Mouse (Mus musculus) lung, adult 2 months (tissue): Measurements from ENCODE around the gene Sez6l. TPM values are rescaled to one million over a fixed set of nuclear protein-coding genes. Genes with fewer than 3 reads are reported as not detected.

Source experiments
- DNase-seq: peaks from one replicate; pipeline ENCODE4 v3.0.0; 2022
- H3K4me1 ChIP-seq: fragments of 200-500 bp; 2 replicates; pipeline ENCODE4 v1.6.1; 2011; ENCODE audit warnings: low read length; ENCODE audit not compliant: control insufficient read depth, insufficient read depth
- H3K4me3 ChIP-seq: fragments of 200-500 bp; replicated peaks from 2 replicates; pipeline ENCODE3; 2011; ENCODE audit warnings: low read depth, mild to moderate bottlenecking, control low read depth, low read length; ENCODE audit errors: extremely low read depth
- CTCF ChIP-seq: fragments of 200-500 bp; IDR thresholded peaks from 2 replicates; pipeline ENCODE4 v1.5.1; 2011; ENCODE audit warnings: mild to moderate bottlenecking, low read length, control low read depth; ENCODE audit not compliant: insufficient read depth
- POLR2A ChIP-seq: fragments of 200-500 bp; IDR thresholded peaks from 2 replicates; pipeline ENCODE4 v1.6.1; 2011; ENCODE audit warnings: low read depth, mild to moderate bottlenecking, control low read depth, low read length, borderline replicate concordance; ENCODE audit errors: extremely low read depth
- WGBS: fragments of 180-500 bp; shearing (Covaris S2); methylation state at CpG from one replicate; pipeline ENCODE4 v1.1.7; 2018; 5-methylcytosine and 5-hydroxymethylcytosine counted together
- polyA plus RNA-seq: library from polyadenylated mRNA; depleted of rRNA; stranded (reverse); fragments of >200 nt; gene quantifications from 2 replicates; pipeline ENCODE4 v1.2.3, GENCODE M21; 2012

The Sez6l gene
- polyA plus RNA-seq, 1 experiment, result 0.12 TPM

GRCm38 (mm10) chr5:112525271-112525670, 51.7 kb downstream of the Sez6l start:
- DNase-seq, result no peak
- Histone ChIP-seq H3K4me1 (no peaks in the 10 kb centered on the region), H3K4me3 (no peak overlapping the region)
- no peak for TF ChIP-seq POLR2A
- TF ChIP-seq CTCF, result no peak
- WGBS, result 31% methylated on average over 5 of the region's 5 CpGs

DNA sequence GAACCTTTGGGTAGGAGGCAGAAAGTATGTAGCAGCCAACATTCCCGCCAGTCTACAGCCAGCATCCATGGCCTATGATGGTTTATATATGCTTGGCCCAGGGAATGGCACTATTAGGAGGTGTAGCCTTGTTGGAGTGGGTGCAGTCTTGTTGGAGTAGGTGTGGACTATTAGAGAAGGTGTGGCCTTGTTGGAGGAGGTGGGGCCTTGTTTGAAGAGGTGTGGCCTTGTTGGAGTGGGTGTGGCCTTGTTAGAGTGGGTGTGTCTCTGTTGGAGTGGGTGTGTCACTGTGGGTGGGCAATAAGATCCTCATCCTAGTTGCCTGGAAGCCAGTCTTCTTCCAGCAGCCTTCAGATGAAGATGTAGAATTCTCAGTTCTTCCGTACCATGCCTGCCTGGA, 53.2 kb downstream of the Sez6l start:
- 97% methylated on average over 2 of the region's 2 CpGs for WGBS
- DNase-seq, result no peak
- no peak overlapping the region for H3K4me3 ChIP-seq
- H3K4me1 ChIP-seq, result no peaks in the 10 kb centered on the region
- TF ChIP-seq POLR2A, result no peak
- TF ChIP-seq CTCF, result no peak

GRCm38 (mm10) chr5:112523331-112523730, 53.7 kb downstream of the Sez6l start:
- DNase-seq, result no peak
- WGBS, result 87% methylated on average over 4 of the region's 4 CpGs
- TF ChIP-seq POLR2A (no peak), CTCF (no peak)
- H3K4me3 ChIP-seq, result no peak overlapping the region
- no peaks in the 10 kb centered on the region for H3K4me1 ChIP-seq

DNA sequence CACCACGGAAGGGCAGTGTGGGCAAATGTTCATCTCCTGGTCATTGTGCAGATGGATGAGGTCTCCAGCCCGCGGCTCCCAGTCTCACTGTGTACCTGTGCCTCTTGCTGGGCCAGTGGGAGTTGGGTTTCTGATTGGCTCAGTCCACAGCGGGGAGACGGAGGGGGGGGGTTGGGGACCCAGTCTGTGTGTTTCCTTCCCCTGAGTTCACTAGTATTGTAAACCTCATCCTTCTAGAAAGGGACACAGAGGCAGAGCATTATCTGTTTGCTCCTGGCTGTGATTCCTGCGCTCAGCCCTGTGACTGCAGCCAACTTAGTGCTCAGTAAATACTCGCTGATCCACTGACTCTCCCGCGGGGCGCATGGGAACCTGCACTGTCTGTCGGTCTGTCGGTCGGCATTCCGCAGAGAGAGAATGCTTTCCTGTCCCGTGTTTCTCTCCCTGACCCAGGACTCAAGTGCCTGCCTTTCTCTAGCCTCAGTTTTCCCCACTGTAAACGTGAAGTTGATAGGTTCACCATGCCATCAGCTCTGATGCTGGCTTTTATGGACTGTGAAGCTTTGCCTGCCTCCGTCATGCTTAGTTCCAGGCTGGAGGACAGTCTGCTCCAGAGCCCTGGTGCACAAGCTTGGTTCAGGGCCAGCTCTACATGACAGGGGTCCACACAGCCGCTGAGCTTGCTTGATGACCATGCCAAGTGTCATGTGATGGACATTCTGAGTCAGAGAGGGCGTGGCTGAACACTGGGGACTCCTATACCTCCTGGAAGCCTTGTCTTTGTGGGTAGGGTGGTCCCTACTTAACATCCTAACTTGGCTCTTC, 55.1 kb downstream of the Sez6l start:
- no peak for TF ChIP-seq POLR2A
- no peak for TF ChIP-seq CTCF
- no peaks in the 10 kb centered on the region for H3K4me1 ChIP-seq
- no peak overlapping the region for H3K4me3 ChIP-seq
- 14% methylated on average over 19 of the region's 19 CpGs for WGBS
- DNase-seq, result no peak

DNA sequence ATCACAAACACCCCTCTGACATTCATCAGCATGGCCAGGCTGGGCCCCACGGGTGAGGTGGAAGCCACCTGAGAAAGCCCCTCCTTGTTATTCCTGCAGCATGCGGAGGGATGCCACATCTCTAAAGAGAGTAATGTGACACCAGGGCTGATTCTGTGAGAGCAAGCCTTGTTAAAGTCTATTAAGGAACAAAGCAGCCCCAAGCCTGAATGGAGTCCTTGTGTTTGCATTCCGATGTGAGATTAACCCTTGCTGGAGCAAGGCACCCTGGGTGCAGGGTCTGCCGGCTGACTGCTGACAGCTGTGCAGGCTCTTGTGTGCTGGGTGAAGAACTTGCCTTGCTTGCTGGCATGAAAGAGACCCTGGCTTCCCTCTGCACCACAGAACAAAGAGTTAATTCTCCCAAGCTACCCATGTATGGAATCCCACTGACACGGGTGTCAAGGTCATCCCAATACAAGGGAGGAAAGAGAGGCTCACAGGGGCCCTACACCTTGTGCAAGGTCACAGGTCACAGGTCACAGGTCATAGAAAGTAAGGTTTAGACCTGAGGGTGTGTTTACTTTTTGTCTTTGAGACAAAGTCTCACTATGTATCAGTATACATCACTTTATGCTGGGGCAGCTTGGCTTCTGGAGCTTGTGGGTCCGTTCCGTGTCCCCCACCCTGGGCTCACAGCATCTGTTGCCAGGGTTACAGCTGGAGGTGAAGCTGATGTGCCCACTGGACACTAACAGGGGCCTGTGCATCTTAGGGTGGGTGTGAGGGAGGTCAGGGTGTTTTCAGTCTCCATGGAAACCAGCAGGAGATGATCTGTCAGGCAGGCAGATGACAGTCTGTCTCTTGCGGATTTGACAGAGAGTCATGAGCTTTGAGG, 55.9 kb downstream of the Sez6l start:
- no peak for DNase-seq
- H3K4me1 ChIP-seq, result no peaks in the 10 kb centered on the region
- no peak for TF ChIP-seq POLR2A
- TF ChIP-seq CTCF, result no peak
- 26% methylated on average over 8 of the region's 8 CpGs for WGBS
- H3K4me3 ChIP-seq, result no peak overlapping the region

- Histone ChIP-seq H3K4me3 (no peak overlapping the region), H3K4me1 (no peaks in the 10 kb centered on the region)
- TF ChIP-seq POLR2A (no peak), CTCF (no peak)
- DNase-seq, result no peak
- 70% methylated on average over 2 of the region's 2 CpGs for WGBS
Observed at GRCm38 (mm10) chr5:112518773-112519172, 58.2 kb downstream of the Sez6l start.

GRCm38 (mm10) chr5:112517454-112517853, 59.5 kb downstream of the Sez6l start:
- DNase-seq, result no peak
- WGBS, result 68% methylated on average over 9 of the region's 9 CpGs
- no peak for TF ChIP-seq POLR2A
- no peak for TF ChIP-seq CTCF
- no peak overlapping the region for H3K4me3 ChIP-seq
- H3K4me1 ChIP-seq, result no peaks in the 10 kb centered on the region

DNA sequence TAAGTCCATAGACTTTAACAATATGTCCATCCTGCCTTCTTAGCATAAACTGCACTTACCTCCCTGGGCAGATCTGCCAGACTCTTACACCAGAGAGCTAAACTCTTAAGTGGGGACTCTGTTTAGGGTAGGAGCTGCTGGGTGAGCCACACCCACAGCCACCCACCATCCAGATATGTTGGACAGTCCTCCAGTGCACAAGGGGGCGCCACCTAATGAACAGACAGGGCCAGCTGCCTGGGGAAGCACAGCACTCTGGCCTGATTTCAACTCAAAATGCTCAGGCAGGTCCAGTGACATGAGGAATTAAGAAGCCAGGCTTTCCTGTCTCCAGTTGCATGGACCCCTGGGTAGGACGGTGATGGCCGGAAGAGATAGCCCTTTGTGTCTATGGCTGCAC, 60.5 kb downstream of the Sez6l start:
- TF ChIP-seq POLR2A (no peak), CTCF (no peak)
- DNase-seq, result no peak
- no peak overlapping the region for H3K4me3 ChIP-seq
- H3K4me1 ChIP-seq, result no peaks in the 10 kb centered on the region
- 91% methylated on average over 3 of the region's 3 CpGs for WGBS

GRCm38 (mm10) chr5:112510351-112510750, 66.6 kb downstream of the Sez6l start:
- no peak for DNase-seq
- 66% methylated on average over 8 of the region's 8 CpGs for WGBS
- H3K4me3 ChIP-seq, result no peak overlapping the region
- no peaks in the 10 kb centered on the region for H3K4me1 ChIP-seq
- no peak for TF ChIP-seq CTCF
- TF ChIP-seq POLR2A, result no peak

DNA sequence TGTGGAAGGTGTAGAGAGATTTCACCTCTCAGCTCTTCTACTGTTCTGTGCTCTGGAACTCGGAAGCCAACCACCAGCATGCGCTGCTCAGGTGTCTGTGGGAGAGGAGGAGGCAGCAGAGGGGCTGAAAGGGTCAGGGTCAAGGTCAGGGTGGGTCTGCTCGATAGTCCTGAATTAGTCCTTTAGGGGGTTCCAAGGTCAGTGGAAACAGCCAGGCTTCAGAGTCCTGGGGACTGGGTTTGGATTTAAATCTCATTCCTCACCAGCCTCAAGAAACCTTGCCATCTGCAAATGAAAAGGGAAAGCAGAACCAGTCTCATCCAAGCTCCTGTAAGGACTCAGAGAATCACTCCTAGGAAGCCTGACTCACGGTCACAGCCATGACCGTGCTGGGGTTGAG, 67.1 kb downstream of the Sez6l start:
- Histone ChIP-seq H3K4me3 (no peak overlapping the region), H3K4me1 (no peaks in the 10 kb centered on the region)
- no peak for TF ChIP-seq CTCF
- TF ChIP-seq POLR2A, result no peak
- 79% methylated on average over 5 of the region's 5 CpGs for WGBS
- no peak for DNase-seq

DNA sequence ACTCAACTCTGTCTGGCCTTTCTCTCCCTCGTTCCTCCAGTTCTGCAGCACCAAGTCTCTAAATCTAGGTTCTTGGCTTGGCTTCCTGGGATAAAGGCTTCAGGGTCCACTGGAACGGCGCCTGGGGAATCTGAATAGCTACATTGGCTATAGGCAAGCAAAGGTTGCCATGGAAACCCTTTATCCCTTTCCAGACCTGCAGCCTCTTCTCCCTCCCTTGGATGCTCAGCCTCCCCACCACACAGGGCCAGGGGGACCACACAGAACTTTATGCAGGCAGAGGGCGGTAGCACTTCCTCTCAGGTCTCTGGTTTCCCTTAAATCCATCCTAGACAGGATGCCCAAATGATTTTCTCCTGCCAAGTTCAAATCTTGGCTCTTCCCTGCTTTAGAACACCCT, 71.4 kb downstream of the Sez6l start:
- DNase-seq, result no peak
- WGBS, result 73% methylated on average over 4 of the region's 4 CpGs
- TF ChIP-seq CTCF, result no peak
- no peak for TF ChIP-seq POLR2A
- H3K4me1 ChIP-seq, result no peaks in the 10 kb centered on the region
- no peak overlapping the region for H3K4me3 ChIP-seq
